Mouse (Mus musculus) adrenal gland, adult 8-10 months (tissue): ENCODE data around the gene Them7. TPM values are rescaled to one million over a fixed set of nuclear protein-coding genes. Genes with fewer than 3 reads are reported as not detected.
A peak's percentile ranks its signal among the peaks of the same experiment; 100 is the strongest.

ENCODE experiments used
- DNase-seq: peaks from one replicate; pipeline ENCODE4 v3.0.0; 2022
- total RNA-seq, 4 experiments: library from RNA; stranded (reverse); gene quantifications; 2 replicates each; pipeline ENCODE4 v1.2.4; 2022

Gene Them7
- total RNA-seq, 4 experiments from 2014 or later = 0.26 to 0.70 (median 0.67) TPM; not detected in 1

DNA sequence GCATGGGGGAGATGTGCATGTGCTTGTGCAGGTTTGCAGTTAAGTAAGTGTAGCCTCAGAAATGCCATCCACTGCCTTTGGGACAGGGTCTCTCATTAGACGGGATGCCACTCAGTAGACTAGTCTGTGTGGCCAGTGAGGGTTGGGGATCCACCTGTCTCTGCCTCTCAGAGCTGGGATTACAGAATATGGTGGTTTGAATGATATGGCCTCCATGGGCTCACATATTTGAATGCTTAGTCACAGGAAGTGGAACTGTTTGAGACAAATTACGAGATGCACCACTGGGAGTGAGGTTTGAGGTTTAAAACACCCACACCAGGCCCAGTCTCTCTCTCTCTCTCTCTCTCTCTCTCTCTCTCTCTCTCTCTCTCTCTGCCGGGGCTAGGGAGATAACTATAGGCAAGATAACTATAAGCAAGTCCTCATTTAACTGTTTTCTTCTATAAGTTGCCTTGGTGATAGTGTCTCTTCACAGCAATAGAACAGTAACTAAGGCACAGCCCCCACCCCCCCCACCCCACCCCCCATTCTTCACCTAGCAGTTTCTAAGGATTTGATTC lies 156.7 kb downstream of the Them7 start:
- DNase-seq = no peak

DNA sequence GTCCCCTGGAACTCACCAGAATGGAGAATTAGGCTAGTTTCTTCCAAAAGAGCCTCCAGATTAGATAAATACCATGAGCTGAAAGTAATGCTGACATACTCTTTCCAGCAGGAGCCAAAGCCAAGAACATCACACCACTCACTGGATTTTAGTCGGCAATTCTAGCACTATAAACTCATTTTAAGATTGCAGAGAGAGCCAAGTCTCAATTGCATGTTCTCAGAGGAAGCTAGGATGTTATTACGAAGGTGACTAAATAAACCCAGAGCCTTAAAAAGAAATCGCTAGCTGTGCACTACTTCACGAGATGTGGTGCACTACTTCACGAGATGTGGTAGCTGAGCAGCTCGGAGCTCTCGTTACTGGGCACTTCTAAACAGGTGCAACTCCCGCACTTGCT lies 158.9 kb downstream of the Them7 start:
- no peak for DNase-seq

DNA sequence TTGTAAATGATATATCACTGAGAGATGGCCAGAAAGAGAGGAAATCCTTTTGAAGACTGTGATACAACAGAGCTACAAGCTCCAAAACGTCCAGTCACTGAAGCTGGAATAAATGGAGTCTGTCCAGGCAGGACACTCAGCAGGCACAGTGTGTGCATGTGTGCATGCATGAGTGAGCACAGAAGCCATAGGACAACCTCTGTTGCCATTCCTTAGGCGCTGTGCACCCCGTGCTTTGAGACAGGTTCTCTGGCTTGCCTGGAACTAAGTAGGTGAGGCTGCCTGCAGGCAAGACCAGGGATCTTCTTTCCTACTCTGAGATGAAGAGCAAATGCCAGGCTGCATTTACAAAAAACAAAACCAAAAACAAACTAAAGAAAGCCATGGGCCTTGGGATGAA lies 160.9 kb downstream of the Them7 start:
- no peak for DNase-seq

DNA sequence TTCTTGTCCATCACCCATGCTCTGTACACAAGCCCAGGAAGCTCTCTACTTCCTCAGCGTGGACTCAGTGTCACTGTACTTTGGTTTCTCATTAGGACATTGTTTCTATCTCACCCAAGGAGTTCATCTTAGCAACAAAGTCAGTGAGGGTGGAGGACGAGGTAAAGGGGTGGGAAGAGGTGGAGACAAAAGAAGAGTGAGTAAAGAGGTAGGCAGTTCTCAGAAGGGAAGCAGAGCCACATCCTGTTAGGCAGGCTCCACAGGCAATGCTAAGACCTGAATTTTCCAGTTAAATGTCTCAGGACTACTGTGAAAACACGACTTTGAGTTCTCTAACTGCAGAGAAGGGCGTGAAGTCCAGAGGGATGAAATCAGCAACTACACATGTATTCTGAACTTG lies 162.3 kb downstream of the Them7 start:
- no peak for DNase-seq

DNA sequence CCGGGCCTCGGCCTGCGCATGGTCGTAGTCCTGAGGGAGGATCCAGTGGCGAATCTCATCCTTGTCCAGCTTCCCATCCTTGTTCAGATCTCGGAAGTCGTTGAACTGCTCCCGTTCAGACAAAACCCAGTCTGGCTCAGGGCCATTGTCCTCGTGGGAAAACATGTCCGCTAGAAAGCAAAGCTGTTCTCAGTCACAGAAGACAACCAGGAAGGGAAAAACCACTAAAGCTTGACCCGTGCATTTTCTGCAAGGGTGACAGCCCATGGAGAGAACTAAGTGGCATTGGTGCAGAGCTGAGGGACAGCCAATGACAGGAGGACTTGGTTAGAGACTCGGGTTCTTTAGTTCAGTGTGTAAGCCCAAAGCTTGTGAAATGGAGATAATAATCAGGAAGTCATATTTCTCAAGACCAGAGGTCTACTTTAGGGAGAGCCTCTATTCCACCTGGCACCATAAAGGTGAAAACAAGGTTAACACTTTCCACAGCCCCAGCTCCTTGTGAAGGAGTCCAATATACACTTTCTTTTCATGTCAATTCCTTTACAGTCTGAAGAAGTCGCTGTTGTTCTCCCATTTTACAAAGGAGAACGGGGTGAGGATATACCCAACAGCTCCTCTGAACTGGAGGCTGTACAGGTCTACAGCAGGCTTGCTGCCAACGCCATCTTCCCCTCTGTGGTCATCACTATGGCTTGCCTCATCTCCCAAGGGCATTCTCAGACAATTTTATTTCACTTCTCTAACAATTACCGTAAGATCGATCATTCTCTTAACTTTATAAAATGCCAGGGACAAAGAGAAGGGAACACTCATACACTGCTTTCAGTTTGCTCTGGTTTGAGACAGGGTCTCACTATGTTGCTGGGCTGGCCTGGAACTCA lies 165.1 kb downstream of the Them7 start:
- peak; percentile 24 for DNase-seq

DNA sequence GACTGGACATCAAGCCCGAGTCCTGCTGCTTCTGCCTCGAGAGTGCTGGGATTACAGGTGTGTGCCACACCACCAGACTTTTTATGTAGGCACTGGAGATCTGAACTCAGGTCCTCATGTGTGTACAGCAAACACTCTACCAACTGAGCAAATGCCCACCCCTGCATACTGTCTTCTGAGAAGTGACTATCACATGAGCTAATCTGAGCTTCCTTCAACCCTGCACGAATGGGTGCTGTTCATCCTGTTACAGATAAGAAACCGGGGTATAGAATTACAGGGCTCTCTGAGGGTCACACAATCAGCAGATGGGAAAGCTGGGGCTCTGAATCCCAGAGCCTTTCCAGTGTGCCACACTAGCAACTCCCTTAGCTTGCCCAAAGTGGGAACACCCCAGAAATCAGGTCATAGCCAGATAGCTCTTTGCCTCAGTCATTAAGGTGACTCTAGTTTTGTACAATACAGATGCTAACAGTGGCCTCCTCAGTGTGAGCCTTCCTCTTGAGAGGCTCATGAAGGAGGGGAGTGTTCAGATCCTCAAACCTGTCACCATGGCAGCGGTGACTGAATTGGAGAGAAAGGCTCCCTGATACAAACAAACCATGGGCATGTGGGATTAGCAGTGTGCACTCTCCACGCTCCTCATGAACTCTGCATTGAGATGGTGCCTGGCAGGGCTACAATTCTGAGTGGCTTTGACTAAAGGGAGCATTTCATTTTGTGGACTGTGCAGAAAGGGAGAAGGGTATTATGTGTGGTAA lies 166.7 kb downstream of the Them7 start:
- DNase-seq = no peak

DNA sequence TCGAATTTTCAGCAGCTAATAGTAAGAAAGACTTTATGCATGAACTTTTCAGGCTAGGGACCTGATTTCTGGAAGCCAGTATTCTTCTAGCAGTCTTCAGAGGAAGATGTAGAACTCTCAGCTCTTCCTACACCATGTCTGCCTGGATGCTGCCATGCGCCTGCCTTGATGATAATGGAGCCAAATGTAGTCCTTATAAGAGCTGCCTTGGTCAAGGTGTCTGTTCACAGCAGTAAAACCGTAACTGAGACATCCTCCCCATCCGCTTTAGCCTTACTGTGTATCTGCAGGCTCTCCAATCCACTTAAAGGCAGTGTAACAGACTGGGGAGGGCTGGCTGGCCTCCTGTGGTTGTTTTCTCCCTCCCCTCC lies 167.3 kb downstream of the Them7 start:
- no peak for DNase-seq

DNA sequence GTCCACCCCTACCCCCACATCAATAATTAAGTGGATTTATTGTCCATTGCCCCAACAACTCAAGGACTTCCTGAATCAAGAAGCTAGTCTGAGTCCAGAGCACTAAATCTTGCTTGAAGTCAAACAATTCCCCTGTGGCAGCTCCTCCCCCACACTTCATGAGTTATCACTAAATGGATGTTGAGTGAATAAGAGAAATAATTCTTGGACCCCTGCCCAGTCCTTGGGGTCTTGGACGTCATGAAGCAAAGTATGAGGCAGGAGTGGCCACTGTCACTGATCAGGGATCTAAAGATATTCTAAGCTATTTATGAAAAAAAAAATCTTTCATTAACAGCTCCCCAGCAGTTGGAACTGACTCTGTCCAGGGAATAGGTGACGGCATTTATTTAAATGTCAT lies 168.4 kb downstream of the Them7 start:
- DNase-seq = peak; percentile 29

DNA sequence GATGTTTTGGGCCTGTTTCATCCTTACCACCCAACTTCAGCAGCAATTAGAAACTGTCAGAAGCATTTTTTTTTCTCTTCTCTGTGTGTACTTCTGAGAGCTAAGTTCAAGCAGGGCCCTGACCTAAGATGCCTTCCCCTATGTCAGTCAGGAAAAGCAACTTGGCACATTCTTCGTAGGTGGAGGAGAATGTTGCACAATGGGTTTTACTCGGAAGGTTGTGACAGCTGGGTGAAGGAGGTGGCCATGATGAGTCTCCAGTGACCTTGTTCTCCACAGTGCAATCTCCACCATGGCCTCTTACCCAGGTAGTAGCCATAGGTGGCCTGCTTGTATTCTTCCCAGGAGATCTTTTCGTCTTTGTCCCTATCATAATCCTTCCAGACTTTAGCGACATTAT lies 170.3 kb downstream of the Them7 start:
- DNase-seq = peak; percentile 58

DNA sequence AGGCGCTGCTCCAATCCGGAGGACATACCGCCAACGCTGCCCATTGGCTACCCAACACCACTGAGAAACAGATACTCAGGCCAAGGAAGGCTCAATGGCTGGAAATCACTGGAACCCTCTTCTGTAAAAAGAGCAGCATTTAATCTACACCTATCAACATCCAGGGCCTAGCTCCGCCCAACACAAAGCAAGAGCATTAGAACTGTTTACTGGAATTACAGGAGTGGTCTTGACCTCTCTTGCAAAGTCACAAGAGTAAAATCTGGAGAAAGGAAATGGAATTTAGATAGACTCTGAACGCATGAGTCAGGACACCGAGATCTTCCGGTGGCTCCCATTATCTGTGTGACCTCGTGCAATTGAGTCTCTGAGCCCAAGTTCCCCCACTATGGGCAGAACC lies 171.9 kb downstream of the Them7 start:
- no peak for DNase-seq

DNA sequence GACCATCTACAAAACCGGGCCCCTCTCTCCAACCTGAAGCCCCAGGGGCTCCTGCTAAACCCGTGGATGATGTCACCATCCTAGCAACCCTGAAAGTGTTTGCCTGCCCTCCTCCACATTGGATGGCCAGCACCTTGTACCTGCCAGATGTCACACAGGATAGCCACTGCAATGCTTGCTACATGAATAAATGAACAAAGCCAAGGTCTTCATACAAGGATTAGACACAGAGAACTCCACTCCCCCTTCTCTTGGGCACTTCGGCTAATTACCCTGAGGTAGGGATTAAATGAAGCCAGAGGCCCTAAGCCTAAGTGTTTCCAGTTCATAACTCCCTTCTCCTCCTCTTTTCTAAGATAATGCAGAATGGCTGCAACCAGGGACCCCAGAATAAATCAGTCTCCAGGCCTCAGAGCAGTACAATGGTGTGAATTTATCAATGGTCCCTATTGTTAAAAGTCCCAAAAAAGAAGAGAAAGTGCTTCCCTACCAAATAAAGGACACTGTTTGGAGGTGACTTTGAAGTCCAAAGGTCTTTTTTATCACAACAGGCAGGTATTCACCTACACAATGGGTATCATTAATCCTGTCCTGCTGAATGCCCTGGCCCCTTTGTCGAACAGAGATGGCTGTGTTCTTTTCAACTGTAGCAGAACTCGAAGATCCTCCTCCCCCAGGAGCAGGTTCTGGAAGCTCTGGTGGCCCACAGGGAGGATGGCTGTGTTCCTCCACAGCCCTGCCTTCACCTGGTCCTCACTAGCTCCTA lies 173.5 kb downstream of the Them7 start:
- no peak for DNase-seq

DNA sequence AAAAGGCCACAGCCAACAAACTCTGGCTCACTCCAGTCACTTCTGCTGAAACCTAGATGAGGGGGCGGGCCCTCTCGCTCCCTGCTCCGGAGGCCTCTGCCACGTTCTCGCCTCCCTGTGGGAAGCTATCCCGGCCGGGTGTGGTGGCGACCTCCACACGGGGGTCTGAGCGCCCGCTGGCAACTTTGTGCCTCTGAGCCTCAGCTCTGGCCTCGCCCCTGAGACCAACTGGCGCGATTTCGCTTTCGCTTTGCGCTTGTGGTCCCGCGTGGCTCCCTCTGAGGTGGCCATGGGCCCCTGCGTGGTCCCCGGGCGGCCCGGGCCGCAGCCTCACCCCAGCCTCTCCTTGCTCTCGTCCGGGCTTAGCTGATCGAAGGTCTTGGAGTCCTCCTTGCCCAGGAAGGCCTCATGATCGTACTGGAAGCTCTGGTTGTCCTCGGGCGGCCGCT lies 174.5 kb downstream of the Them7 start:
- peak; percentile 23 for DNase-seq

DNA sequence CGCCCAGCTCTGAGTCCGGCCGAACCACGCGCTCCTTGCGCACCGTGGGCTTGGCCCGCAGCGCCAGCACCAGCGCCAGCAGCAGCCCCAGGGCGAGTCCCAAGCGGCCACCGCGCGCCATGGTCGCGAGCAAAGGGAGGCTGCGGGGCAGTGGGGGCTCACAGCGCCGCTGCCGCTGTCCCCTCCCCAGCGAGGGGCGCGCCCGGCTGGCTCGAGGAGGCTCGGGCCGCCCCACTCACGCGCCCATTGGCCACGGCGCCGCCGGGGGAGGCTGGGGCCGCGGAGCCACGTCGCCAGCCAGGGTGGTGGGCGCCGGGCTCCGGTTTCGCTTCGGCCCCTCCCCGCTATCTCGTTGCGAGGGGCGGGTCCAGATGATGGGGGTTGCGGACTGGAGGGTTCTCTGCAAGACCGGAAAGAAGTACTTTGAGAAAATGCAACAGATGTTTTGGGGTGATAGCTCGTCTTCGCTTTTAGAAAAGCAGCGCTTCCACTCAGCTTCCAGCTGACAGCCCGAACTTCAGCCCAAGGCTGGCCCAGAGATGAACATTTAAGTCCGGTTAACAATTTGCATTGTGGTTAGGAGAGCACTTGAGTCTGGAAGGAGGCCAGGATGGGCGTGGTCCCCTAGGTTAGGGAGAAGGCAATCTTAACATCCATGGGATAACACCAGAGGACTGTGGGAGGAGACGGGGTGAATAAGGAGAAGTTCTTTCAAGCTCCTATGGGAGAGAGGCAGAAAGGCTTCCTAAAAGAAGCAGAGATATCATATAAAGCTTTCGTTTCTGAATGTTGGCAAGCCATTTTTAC lies 175.2 kb downstream of the Them7 start, which contains the start of gene Rcn1:
Gene Rcn1, minus strand, starts transcription at position 235 of the 807 bp plus-strand sequence.
- peak; percentile 72 for DNase-seq

DNA sequence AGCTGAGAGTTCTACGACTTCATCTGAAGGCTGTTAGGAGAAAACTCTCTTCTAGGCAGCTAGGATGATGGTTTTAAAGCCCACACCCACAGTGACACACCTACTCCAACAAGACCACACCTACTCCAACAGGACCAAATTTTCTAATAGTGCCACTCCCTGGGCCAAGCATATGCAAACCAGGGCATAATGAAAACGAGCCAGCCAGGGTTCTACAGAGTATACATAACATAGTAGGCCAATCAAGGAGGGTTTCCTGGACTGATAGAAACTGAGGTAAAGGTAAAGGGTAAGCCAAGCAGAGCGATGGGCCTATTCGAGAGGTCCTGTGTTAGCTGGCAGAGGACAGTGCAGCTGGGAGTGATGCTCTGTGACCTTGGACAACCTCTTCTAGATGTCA lies 176.4 kb downstream of the Them7 start:
- no peak for DNase-seq

DNA sequence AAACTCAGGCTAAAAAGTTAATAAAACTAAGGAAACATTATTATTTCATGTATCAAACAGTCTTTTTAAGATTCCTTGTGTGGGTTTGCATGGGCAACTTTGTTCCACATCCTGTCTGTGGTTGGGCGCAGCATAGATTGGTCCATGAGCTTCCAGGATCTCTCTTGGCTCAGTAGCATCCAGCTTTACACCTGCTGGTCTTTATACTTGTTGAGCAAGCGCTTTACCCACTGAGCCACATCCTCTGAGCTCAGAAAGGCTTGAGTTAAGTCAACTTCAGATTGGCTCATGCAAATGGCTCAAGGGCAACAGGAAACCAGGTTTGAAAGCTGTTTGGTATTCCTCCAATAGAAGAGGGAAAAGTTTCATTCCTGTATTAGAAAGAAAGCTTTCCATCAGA lies 178.1 kb downstream of the Them7 start:
- DNase-seq = no peak

DNA sequence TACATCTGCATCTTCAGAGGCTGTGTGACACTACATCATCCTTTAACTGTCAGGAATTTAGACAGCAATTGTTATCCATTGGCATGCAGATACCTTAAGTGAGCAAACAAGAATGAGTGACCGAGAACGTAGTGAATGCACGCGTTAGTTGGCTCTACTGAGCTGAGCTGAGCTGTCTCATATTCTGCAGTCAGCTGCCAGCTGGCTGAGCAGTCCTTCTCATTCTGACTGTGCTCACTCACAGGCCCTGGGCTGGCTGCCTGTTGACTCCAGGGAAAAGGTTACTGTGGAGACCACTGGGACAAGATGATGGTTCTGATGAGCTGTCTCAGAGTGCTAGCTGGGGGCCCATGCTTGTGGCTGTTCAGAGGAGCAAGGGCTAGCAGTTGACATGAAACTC lies 184.4 kb downstream of the Them7 start:
- no peak for DNase-seq

DNA sequence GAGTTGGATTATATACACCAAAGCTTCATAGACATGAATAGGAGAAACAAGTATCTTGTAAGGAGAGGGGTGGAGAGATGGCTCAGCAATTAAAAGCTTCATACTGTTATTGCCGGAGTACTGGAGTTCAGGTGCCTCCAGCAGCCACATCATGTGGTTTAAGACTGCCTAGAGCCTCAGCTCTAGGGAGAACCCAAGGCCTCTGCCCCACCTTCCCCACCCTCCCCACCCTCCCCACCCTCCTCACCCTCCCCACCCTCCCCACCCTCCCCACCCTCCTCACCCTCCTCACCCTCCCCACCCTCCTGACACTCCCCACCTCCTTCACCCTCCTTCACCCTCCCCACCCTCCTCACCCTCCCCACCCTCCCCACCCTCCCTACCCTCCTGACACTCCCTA lies 185.1 kb downstream of the Them7 start:
- no peak for DNase-seq

DNA sequence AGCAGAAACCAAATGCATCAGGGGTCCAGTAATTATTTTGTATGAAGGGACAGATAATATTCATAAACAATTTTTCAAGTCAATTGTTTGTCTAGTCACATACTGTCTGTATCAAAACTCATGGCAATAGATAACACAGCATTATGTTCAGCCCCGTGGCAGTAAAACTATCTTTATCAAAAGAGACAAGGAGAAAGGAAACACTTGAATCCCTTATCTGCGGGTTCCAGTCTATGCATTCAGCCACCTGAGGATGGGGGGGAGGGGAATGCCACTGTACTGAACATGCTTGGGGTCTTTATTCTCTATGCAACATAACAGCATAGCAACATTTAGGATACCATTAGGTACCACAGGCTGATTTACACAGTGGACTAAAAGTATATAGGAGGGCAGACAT lies 190.2 kb downstream of the Them7 start:
- DNase-seq = no peak

DNA sequence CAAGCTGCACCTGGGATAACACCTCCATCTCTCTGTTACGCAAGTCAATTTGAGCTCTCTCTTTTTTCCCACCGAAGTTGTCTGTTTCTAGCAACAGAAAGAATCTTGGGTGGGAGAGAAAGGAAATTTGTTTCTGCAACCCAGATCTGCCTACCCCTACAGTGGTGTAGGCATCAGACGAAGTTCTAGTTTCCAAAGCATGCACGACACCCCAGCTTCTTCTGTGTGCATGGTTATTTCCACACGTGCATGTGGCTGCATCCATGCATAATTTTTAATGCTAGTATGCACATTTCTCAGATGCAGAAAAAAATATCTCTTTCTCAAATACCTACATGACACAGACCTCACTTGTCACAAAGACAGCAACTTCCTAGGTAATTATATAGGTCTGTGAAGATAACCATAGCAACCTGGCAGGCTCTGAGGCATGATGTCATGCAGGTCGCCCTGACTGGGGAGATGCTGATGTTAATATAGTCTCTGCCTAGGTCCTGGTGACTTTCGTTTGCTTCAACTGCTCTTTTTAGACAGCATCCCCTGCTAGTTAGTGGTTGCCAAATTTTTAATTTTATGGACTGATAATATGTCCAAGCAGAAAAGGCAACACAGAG lies 192.0 kb downstream of the Them7 start:
- DNase-seq = no peak

DNA sequence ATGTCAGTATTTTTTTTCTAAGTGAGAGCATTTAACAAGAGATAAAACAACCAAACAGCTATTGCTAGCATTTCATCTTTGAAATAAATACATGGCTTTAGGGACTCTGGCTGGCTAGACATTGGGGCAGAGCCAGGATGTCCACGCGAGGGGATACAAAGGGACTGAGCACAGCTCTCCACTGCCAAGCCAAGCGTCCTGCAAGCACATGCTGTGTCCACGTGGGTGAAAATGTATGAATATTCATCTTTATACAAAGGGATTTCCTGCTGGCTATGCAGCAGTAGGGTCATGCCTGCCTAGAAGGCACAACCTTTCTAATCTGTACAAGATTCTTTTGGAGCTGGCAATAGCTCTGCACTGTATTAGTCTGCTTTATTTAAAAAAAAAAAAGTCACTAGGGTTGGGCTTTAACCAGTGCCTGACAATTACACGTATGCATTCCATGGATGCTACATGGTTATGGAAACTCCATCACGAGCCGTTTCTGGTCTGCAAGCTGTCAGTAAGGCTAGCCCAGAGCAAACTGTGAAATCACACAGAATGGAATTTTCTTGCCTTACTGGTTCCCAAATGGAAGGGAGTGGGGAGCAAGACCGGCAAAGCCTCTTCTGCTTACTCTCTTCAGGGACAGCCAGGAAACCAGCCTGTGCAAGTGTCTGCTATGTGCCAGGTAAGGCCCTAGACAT lies 192.7 kb downstream of the Them7 start:
- no peak for DNase-seq

DNA sequence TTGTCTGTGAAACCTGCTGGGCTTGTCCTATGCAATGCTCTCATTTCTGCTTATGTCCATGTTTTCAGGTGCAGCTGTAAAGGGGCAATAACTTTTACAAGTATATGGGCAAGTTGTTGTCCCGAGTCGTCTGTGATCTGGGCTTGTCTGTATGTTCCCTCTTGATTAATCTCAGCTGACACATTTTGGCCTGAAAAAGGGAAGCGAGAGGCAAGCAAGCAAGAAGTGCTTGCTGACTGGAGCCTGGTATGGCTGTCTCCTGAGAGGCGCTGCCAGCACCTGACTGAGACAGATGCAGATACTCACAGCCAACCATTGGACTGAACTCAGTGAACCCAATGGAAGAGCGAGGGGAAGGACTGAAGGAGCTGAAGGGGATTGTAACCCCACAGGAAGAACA lies 193.5 kb downstream of the Them7 start:
- DNase-seq = no peak
